Mouse (Mus musculus) layer of hippocampus, adult 2 months (tissue): Measurements from ENCODE around the gene Irgq. TPM values are rescaled to one million over a fixed set of nuclear protein-coding genes. Genes with fewer than 3 reads are reported as not detected.
"Not testable (repeated sequence)": the region's sequence is repeated elsewhere in the genome, so short reads cannot be mapped to it uniquely, and the experiment has no call there.

Experiments
- DNase-seq, 2 experiments: peaks; one replicate each; pipeline ENCODE4 v3.0.0; 2022; ENCODE audit warnings: low spot score in 2 of 2
- H3K27ac ChIP-seq: fragments of 200-600 bp; 2 replicates; pipeline ENCODE4 v1.8.1; 2022
- H3K4me3 ChIP-seq: fragments of 200-600 bp; 2 replicates; pipeline ENCODE4 v1.8.1; 2022; ENCODE audit warnings: mild to moderate bottlenecking
- CTCF ChIP-seq: fragments of 200-600 bp; conservative IDR thresholded peaks from 2 replicates; pipeline ENCODE4 v1.8.1; 2022; ENCODE audit warnings: antibody characterized with exemption, mild to moderate bottlenecking, moderate library complexity
- long read RNA-seq, 2 experiments: library from polyadenylated mRNA; stranded (forward); transcript quantifications; one replicate each; pipeline ENCODE4 v2.0.0; 2021; ENCODE audit warnings: borderline mapping rate in 2 of 2
- total RNA-seq, 2 experiments: library from RNA; stranded (reverse); gene quantifications; 2 replicates each; pipeline ENCODE4 v1.2.3; 2021

Irgq gene
- 10 to 100 TPM; 61.9 to 63.0 TPM for total RNA-seq
- long read RNA-seq, experiment 1, full-length matches to known transcripts, result 17 of 41 reads
- long read RNA-seq, experiment 1, partial matches to known transcripts, result 16 of 41 reads
- long read RNA-seq, experiment 1, other reads (novel, unspliced or antisense), result 8 of 41 reads
- long read RNA-seq, experiment 2, full-length matches to known transcripts, result 23 of 56 reads
- long read RNA-seq, experiment 2, partial matches to known transcripts, result 18 of 56 reads
- long read RNA-seq, experiment 2, other reads (novel, unspliced or antisense), result 15 of 56 reads

GRCm38 (mm10) chr7:24530062-24530931 lies at the start of gene Irgq:
TSS of gene Irgq (plus strand) at chr7:24530689.
- peak; percentile 99 for DNase-seq
- Histone ChIP-seq H3K4me3 (peak within 1 kb of the TSS; percentile 92), H3K27ac (peak within 1 kb of the TSS; percentile 98)
- TF ChIP-seq CTCF, result no peak

- TF ChIP-seq CTCF, result no peak
- no peak for DNase-seq
- H3K4me3 ChIP-seq, result peak overlapping the region; percentile 83
- H3K27ac ChIP-seq, result peak overlapping the region; percentile 87
These were observed 49.5 kb upstream of the Irgq start for GRCm38 (mm10) chr7:24480986-24481473.

- TF ChIP-seq CTCF, result no peak
- peak within 1 kb of the TSS; percentile 83 for H3K4me3 ChIP-seq
- peak; percentile 86 to 88 for DNase-seq
- peak within 1 kb of the TSS; percentile 87 for H3K27ac ChIP-seq
These were observed 48.8 kb upstream of the Irgq start, which contains the start of gene Cadm4 for GRCm38 (mm10) chr7:24481474-24482207. TSS of gene Cadm4 (plus strand) at chr7:24482023.

GRCm38 (mm10) chr7:24482208-24483020 lies 48.1 kb upstream of the Irgq start:
- peak overlapping the region; percentile 83 for H3K4me3 ChIP-seq
- no peak for DNase-seq
- no peak for TF ChIP-seq CTCF

GRCm38 (mm10) chr7:24483291-24483690 lies 47.2 kb upstream of the Irgq start:
- not testable (repeated sequence) for DNase-seq
- Histone ChIP-seq H3K4me3 (peak overlapping the region; percentile 83; the same call in 1 of the 2 replicates), H3K27ac (peak overlapping the region; percentile 80; the same call in 1 of the 2 replicates)

More at GRCm38 (mm10) chr7:24482208-24483020, 48.1 kb upstream of the Irgq start:
- peak overlapping the region; percentile 80 for H3K27ac ChIP-seq

GRCm38 (mm10) chr7:24485481-24485880 lies 45.0 kb upstream of the Irgq start:
- Histone ChIP-seq H3K4me3 (peak overlapping the region; percentile 45), H3K27ac (peak overlapping the region; percentile 94)
- no peak for TF ChIP-seq CTCF
- no peak for DNase-seq

- no peak for DNase-seq
- peak overlapping the region; percentile 94 for H3K27ac ChIP-seq
- peak overlapping the region; percentile 45 for H3K4me3 ChIP-seq
- TF ChIP-seq CTCF, result no peak
These were observed 43.8 kb upstream of the Irgq start for GRCm38 (mm10) chr7:24486654-24487130.

GRCm38 (mm10) chr7:24487403-24487802 lies 43.1 kb upstream of the Irgq start:
- no peak overlapping the region for H3K4me3 ChIP-seq
- no peak for DNase-seq
- peak overlapping the region; percentile 94 for H3K27ac ChIP-seq
- no peak for TF ChIP-seq CTCF

GRCm38 (mm10) chr7:24488303-24488702 lies 42.2 kb upstream of the Irgq start:
- peak overlapping the region; percentile 94 for H3K27ac ChIP-seq
- TF ChIP-seq CTCF, result no peak
- no peak overlapping the region for H3K4me3 ChIP-seq
- DNase-seq, result no peak

GRCm38 (mm10) chr7:24499856-24500577 lies 30.5 kb upstream of the Irgq start:
- TF ChIP-seq CTCF, result no peak
- Histone ChIP-seq H3K27ac (no peak overlapping the region), H3K4me3 (no peak overlapping the region)
- DNase-seq, result no peak

- TF ChIP-seq CTCF, result peak; percentile 74
- no peak overlapping the region for H3K4me3 ChIP-seq
- DNase-seq, result no peak
- H3K27ac ChIP-seq, result no peak overlapping the region
These were observed 29.6 kb upstream of the Irgq start for GRCm38 (mm10) chr7:24500929-24501328.
